Comparison of ENCODE assay signal across 9 mouse cellular contexts in the genomic region with DNA sequence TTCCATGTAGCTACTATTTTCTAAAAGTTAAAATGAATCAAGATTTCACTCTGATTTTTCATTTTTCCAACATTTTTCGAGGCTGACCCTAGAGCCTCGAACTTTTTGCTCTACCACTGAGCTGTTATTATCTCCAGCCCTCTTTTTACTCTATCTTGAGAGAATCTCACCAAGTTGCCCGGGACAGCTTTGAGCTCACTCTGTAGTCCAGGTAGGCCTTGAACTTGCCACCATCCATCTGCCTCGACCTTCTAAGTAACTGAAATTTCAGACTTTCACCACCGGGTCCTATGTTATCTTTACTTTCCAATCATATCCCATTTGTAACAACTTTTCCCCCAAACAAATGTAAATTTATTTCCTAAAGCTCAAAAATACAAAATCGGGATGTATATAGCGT. TPM values are rescaled to one million over a fixed set of nuclear protein-coding genes. Genes with fewer than 3 reads are reported as not detected.
DNase-seq lines count a peak whose midpoint lies in the region; ATAC-seq and TF ChIP-seq lines count a peak whose summit lies in the region.
"Had no signal": no experiment of that assay in that cellular context is flagged by ENCODE, and none has a peak within 500 bp of the region (broad histone marks: within the 10 kb centered on the region; RNA-seq: fewer than 3 reads in every experiment).

No protein-coding gene starts in this region.

- no peak for ATAC-seq in hindbrain, embryonic 16.5 days

- H3ac ChIP-seq in myocyte (ENCODE audit: control insufficient read depth, insufficient read length) = no peak overlapping the region

- whole genome bisulfite sequencing in hindbrain, embryonic 16.5 days = 18% methylated on average over 7 of the region's 7 CpGs

- H3K27me3 ChIP-seq in hindbrain, embryonic 16.5 days (replicated peaks; ENCODE audit: control insufficient read depth, insufficient read depth, low read length) = no peaks in the 10 kb centered on the region
- H3K27me3 ChIP-seq in myocyte (ENCODE audit: control insufficient read depth, insufficient read depth, insufficient read length) = no peaks in the 10 kb centered on the region

- peak overlapping the region; percentile 99 for H3K9ac ChIP-seq in hindbrain, embryonic 16.5 days (ENCODE audit: low read depth, low read length)

- peak overlapping the region; percentile 55 for H3K4me3 ChIP-seq in layer of hippocampus, adult 2 months
- H3K4me3 ChIP-seq in hindbrain, embryonic 16.5 days (ENCODE audit: low read length) = peak overlapping the region; percentile 94
- peak overlapping the region; percentile 81 for H3K4me3 ChIP-seq in myocyte

- H3K27ac ChIP-seq in layer of hippocampus, adult 2 months = peak overlapping the region; percentile 92
- H3K27ac ChIP-seq in hindbrain, embryonic 16.5 days (ENCODE audit: low read depth, low read length) = no peak overlapping the region

- H3K79me2 ChIP-seq in myocyte (ENCODE audit: control insufficient read depth, insufficient read depth) = peaks cover 61% of the 10 kb centered on the region

- H3K9me3 ChIP-seq in hindbrain, embryonic 16.5 days (ENCODE audit: control insufficient read depth, low read length) = no peaks in the 10 kb centered on the region

- TF ChIP-seq CTCF in layer of hippocampus, adult 2 months (conservative IDR thresholded peaks at IDR 0.05) = no peak

- peak overlapping the region; percentile 79 for H3K4me2 ChIP-seq in hindbrain, embryonic 16.5 days (ENCODE audit: low read length)
- H3K4me2 ChIP-seq in myocyte (ENCODE audit: low read depth) = peak overlapping the region; percentile 86

- no peaks in the 10 kb centered on the region for H3K36me3 ChIP-seq in hindbrain, embryonic 16.5 days (ENCODE audit: control insufficient read depth, insufficient read depth, low read length)
- H3K36me3 ChIP-seq in myocyte (ENCODE audit: control insufficient read depth, insufficient read depth) = no peaks in the 10 kb centered on the region

- peaks cover 21% of the 10 kb centered on the region for H3K4me1 ChIP-seq in hindbrain, embryonic 16.5 days (ENCODE audit: control insufficient read depth, insufficient read depth, low read depth, low read length)

- no peak for TF ChIP-seq POLR2A in myocyte (IDR thresholded peaks at IDR 0.05; ENCODE audit: insufficient read length, low read depth)

- DNase-seq in layer of hippocampus, adult 2 months (ENCODE audit: low spot score in 2 of 2) = no peak
- DNase-seq in layer of hippocampus, postnatal 25 days (ENCODE audit: extremely low spot score in 1 of 2, low spot score in 1 of 2) = no peak
- peak; percentile 8 for DNase-seq in embryo, embryonic 11 days
- DNase-seq in layer of hippocampus, postnatal 10 days (ENCODE audit: low spot score in 2 of 2) = no peak
- no peak for DNase-seq in kidney, adult 18-20 months
- no peak for DNase-seq in ovary, postnatal 36 days (ENCODE audit: low spot score)

TF ChIP-seq in myocyte, 11 proteins besides CTCF, POLR2A, EP300 and RAD21:
- TF ChIP-seq USF1 (IDR thresholded peaks at IDR 0.05; ENCODE audit: low read depth) = no peak
- TF ChIP-seq SRF (IDR thresholded peaks at IDR 0.05; ENCODE audit: control insufficient read depth, insufficient read length, low read depth) = no peak
- no peak for TF ChIP-seq REST (IDR thresholded peaks at IDR 0.05; ENCODE audit: insufficient read depth, insufficient read length)
- TF ChIP-seq POLR2AphosphoS2 (IDR thresholded peaks at IDR 0.05; ENCODE audit: insufficient read length, low read depth) = no peak
- no peak for TF ChIP-seq MAX (IDR thresholded peaks at IDR 0.05; ENCODE audit: low read depth)
- TF ChIP-seq E2F4 (IDR thresholded peaks at IDR 0.05; ENCODE audit: insufficient read depth) = no peak
- no peak for TF ChIP-seq CEBPB (IDR thresholded peaks at IDR 0.05; ENCODE audit: insufficient read depth, poor library complexity, severe bottlenecking)
- no peak for TF ChIP-seq MYOD1 (IDR thresholded peaks at IDR 0.05; ENCODE audit: control insufficient read depth in 1 of 3, insufficient read length in 2 of 3, low read depth in 2 of 3)
- TF ChIP-seq TCF3 (IDR thresholded peaks at IDR 0.05; ENCODE audit: insufficient read length, low read depth) = no peak
- no peak for TF ChIP-seq MYOG (IDR thresholded peaks at IDR 0.05; ENCODE audit: control insufficient read depth in 1 of 3, insufficient read depth in 1 of 3, insufficient read length in 2 of 3, low read depth in 2 of 3)
- TF ChIP-seq TCF12 (IDR thresholded peaks at IDR 0.05; ENCODE audit: insufficient read depth, poor library complexity, severe bottlenecking) = no peak

RNA-seq across cellular contexts. Expression of a gene that starts 1.7 kb away (rescaled TPM):
- total RNA-seq in layer of hippocampus, adult 2 months (2021) = 100 to 1,000 TPM; 106 TPM
- total RNA-seq in layer of hippocampus, postnatal 25 days (2021) = 100 to 1,000 TPM in 1 of 2 experiments, 10 to 100 TPM in 1; 97.3 to 100 TPM
- 11.0 and 15.3 TPM in 2 replicates for polyA plus RNA-seq in hindbrain, embryonic 16.5 days (2015; fragmentation: Nextera tagmentation; extraction: Ambion mirVana)
- 38.1 TPM for polyA plus RNA-seq in myocyte (2012; fragmentation: generic; extraction: Trizol)
- 100 to 1,000 TPM in 1 of 2 experiments, 10 to 100 TPM in 1; 95.9 to 110 TPM for total RNA-seq in layer of hippocampus, postnatal 10 days (2021)

RNA-seq across cellular contexts. Expression of a gene that starts 54.6 kb away (rescaled TPM):
- 10 to 100 TPM; 47.8 to 51.0 TPM for total RNA-seq in layer of hippocampus, adult 2 months (2021)
- total RNA-seq in layer of hippocampus, postnatal 25 days (2021) = 10 to 100 TPM; 45.8 to 52.7 TPM
- polyA plus RNA-seq in hindbrain, embryonic 16.5 days (2015; fragmentation: Nextera tagmentation; extraction: Ambion mirVana) = 68.0 and 71.3 TPM in 2 replicates
- polyA plus RNA-seq in myocyte (2012; fragmentation: generic; extraction: Trizol) = 131 TPM
- 10 to 100 TPM; 30.4 to 34.8 TPM for total RNA-seq in layer of hippocampus, postnatal 10 days (2021)

RNA-seq across cellular contexts. Expression of a gene that starts 54.9 kb away (rescaled TPM):
- total RNA-seq in layer of hippocampus, adult 2 months (2021) = 1 to 10 TPM; 2.4 to 2.8 TPM
- 1 to 10 TPM; 2.0 to 2.1 TPM for total RNA-seq in layer of hippocampus, postnatal 25 days (2021)
- polyA plus RNA-seq in hindbrain, embryonic 16.5 days (2015; fragmentation: Nextera tagmentation; extraction: Ambion mirVana) = 1.1 and 1.3 TPM in 2 replicates
- 1.2 TPM for polyA plus RNA-seq in myocyte (2012; fragmentation: generic; extraction: Trizol)
- total RNA-seq in layer of hippocampus, postnatal 10 days (2021) = 1 to 10 TPM; 1.6 to 1.7 TPM
- total RNA-seq: common myeloid progenitor, adult 5-6 weeks had no signal
